Mouse (Mus musculus) heart, adult 2 months (tissue): Measurements from ENCODE around the gene Gm8180. TPM values are rescaled to one million over a fixed set of nuclear protein-coding genes. Genes with fewer than 3 reads are reported as not detected.
"Not testable (repeated sequence)": the region's sequence is repeated elsewhere in the genome, so short reads cannot be mapped to it uniquely, and the experiment has no call there.

Experiments
- DNase-seq, 2 experiments: peaks; one replicate each; pipeline ENCODE4 v3.0.0; 2021
- H3K27ac ChIP-seq: fragments of 200-600 bp; 2 replicates; pipeline ENCODE4 v1.8.1; 2022
- H3K27me3 ChIP-seq: fragments of 200-500 bp; 2 replicates; pipeline ENCODE4 v1.6.1; 2012; ENCODE audit warnings: mild to moderate bottlenecking, low read length, inconsistent platforms, mixed read lengths; ENCODE audit not compliant: control insufficient read depth, insufficient read depth
- H3K36me3 ChIP-seq: fragments of 200-500 bp; 2 replicates; pipeline ENCODE4 v1.6.1; 2012; ENCODE audit warnings: low read length, inconsistent platforms; ENCODE audit not compliant: control insufficient read depth, insufficient read depth
- H3K4me1 ChIP-seq: fragments of 200-500 bp; 2 replicates; pipeline ENCODE4 v1.6.1; 2011; ENCODE audit warnings: low read length; ENCODE audit not compliant: control insufficient read depth, insufficient read depth
- H3K4me3 ChIP-seq: fragments of 200-600 bp; 2 replicates; pipeline ENCODE4 v1.8.1; 2022
- H3K79me2 ChIP-seq: fragments of 200-500 bp; replicated peaks from 2 replicates; pipeline ENCODE4 v1.6.1; 2012; ENCODE audit warnings: mild to moderate bottlenecking, inconsistent platforms, low read length, moderate library complexity, mixed read lengths; ENCODE audit not compliant: control insufficient read depth, insufficient read depth
- H3K9ac ChIP-seq: fragments of 200-500 bp; 2 replicates; pipeline ENCODE4 v1.6.1; 2012; ENCODE audit warnings: low read depth, mild to moderate bottlenecking, control low read depth, inconsistent platforms, low read length, mixed read lengths
- CTCF ChIP-seq: fragments of 200-600 bp; IDR thresholded peaks from 2 replicates; pipeline ENCODE4 v1.8.1; 2022; ENCODE audit warnings: antibody characterized with exemption, mild to moderate bottlenecking, moderate library complexity
- EP300 ChIP-seq: fragments of 200-500 bp; IDR thresholded peaks from 2 replicates; pipeline ENCODE4 v1.6.1; 2011; ENCODE audit warnings: low read depth, low read length, control low read depth; ENCODE audit not compliant: insufficient read depth
- POLR2A ChIP-seq: fragments of 200-500 bp; IDR thresholded peaks from 2 replicates; pipeline ENCODE4 v1.6.1; 2011; ENCODE audit warnings: mild to moderate bottlenecking, low read depth, low read length, control low read depth; ENCODE audit not compliant: insufficient read depth
- WGBS: fragments of 180-500 bp; shearing (Covaris S2); methylation state at CpG from one replicate; pipeline ENCODE4 v1.1.7; 2018; 5-methylcytosine and 5-hydroxymethylcytosine counted together
- intact Hi-C: fragments of 180-260 bp; cut with DNase I; formaldehyde crosslinking; loops from one replicate; pipeline ENCODE4 v1.15.1; 2025
- polyA plus RNA-seq: library from polyadenylated mRNA; depleted of rRNA; stranded (reverse); fragments of >200 nt; gene quantifications from 2 replicates; pipeline ENCODE4 v1.2.3, GENCODE M21; 2012; rRNA removed
- total RNA-seq, 2 experiments: library from RNA; stranded (reverse); gene quantifications; 2 replicates each; pipeline ENCODE4 v1.2.3; 2021

Gm8180 gene
- total and polyA plus RNA-seq, 3 experiments: not detected

GRCm38 (mm10) chr14:43796069-43796904 is 11.7 kb upstream of the Gm8180 start:
- intact Hi-C loops: no loop called here
- Histone ChIP-seq H3K4me1 (no peaks in the 10 kb centered on the region), H3K79me2 (no peaks in the 10 kb centered on the region), H3K4me3 (no peak overlapping the region), H3K27ac (no peak overlapping the region), H3K27me3 (0 out of 2 replicates have a peak, but pooled peaks cover 1% of the 10 kb centered on the region), H3K36me3 (no peaks in the 10 kb centered on the region), H3K9ac (no peak overlapping the region)
- WGBS: 22% methylated on average over 14 of the region's 14 CpGs
- TF ChIP-seq EP300 (no peak), CTCF (no peak), POLR2A (no peak)
- no peak for DNase-seq

DNA sequence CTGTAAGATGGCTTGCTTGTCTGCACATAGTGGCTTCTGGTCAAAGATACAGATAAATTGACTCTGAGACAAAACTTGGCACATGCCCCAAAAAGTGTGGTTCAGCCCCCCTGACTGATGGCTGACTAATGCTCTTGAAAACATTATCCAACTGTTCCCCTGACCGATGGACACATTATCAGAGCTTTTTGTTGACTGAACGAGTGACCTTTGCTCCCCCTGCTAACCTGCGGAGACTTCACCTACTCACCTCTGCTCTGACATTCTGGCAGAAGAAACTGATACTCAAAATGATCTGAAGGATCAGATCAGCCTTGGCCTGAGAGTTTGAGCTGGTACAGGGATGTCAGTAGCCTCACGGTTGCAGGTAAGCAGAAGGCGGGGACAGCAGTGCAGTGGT is 9.3 kb upstream of the Gm8180 start:
- H3K36me3 ChIP-seq, DNase-seq, H3K27me3 ChIP-seq, H3K79me2 ChIP-seq, H3K4me1 ChIP-seq, H3K4me3 ChIP-seq, intact Hi-C loops, H3K27ac ChIP-seq, H3K9ac ChIP-seq: not testable (repeated sequence)
- WGBS: 61% methylated on average over 5 of the region's 5 CpGs

GRCm38 (mm10) chr14:43747566-43747965 is 37.0 kb downstream of the Gm8180 start, which contains the start of gene Gm6526:
Gene Gm6526 (plus strand): TSS chr14:43747866.
- DNase-seq, H3K27ac ChIP-seq, H3K79me2 ChIP-seq, intact Hi-C loops, H3K36me3 ChIP-seq, H3K27me3 ChIP-seq, H3K9ac ChIP-seq, H3K4me1 ChIP-seq, H3K4me3 ChIP-seq: not testable (repeated sequence)
- 73% methylated on average over 4 of the region's 4 CpGs for WGBS

Other genes starting within 250 kb of the Gm8180 start
- not detected for gene Gm5799, start 241.2 kb downstream of the Gm8180 start, total RNA-seq
- not detected in 2 replicates for gene Gm5799, start 241.2 kb downstream of the Gm8180 start, polyA plus RNA-seq
- gene Gm17654, start 205.6 kb downstream of the Gm8180 start, total RNA-seq: not detected
- gene Gm17654, start 205.6 kb downstream of the Gm8180 start, polyA plus RNA-seq: not detected in 2 replicates
- not detected for gene Gm10375, start 176.7 kb downstream of the Gm8180 start, total RNA-seq
- gene Gm10375, start 176.7 kb downstream of the Gm8180 start, polyA plus RNA-seq: not detected in 2 replicates
- gene Gm8165, start 107.5 kb downstream of the Gm8180 start, total RNA-seq: not detected
- not detected in 2 replicates for gene Gm8165, start 107.5 kb downstream of the Gm8180 start, polyA plus RNA-seq
- under 1 TPM; 0.39 to 0.61 TPM for gene Gm7324, start 86.9 kb downstream of the Gm8180 start, total RNA-seq
- gene Gm7324, start 86.9 kb downstream of the Gm8180 start, polyA plus RNA-seq: not detected in 2 replicates
- not detected for gene Gm16506, start 57.3 kb downstream of the Gm8180 start, total RNA-seq
- not detected in 2 replicates for gene Gm16506, start 57.3 kb downstream of the Gm8180 start, polyA plus RNA-seq
- not detected for gene Gm6526, start 36.9 kb downstream of the Gm8180 start, total RNA-seq
- gene Gm6526, start 36.9 kb downstream of the Gm8180 start, polyA plus RNA-seq: not detected in 2 replicates
- gene Ear1, start 90.8 kb upstream of the Gm8180 start, total RNA-seq: not detected
- not detected in 2 replicates for gene Ear1, start 90.8 kb upstream of the Gm8180 start, polyA plus RNA-seq
- gene Ear10, start 138.8 kb upstream of the Gm8180 start, total RNA-seq: not detected
- gene Ear10, start 138.8 kb upstream of the Gm8180 start, polyA plus RNA-seq: not detected in 2 replicates
- 1 to 10 TPM; 3.4 to 4.2 TPM for gene Gm8113, start 140.6 kb upstream of the Gm8180 start, total RNA-seq
- 1.7 and 3.3 TPM in 2 replicates for gene Gm8113, start 140.6 kb upstream of the Gm8180 start, polyA plus RNA-seq
- not detected for gene Ang5, start 172.3 kb upstream of the Gm8180 start, total RNA-seq
- not detected in 2 replicates for gene Ang5, start 172.3 kb upstream of the Gm8180 start, polyA plus RNA-seq
- gene Ang6, start 217.5 kb upstream of the Gm8180 start, total RNA-seq: not detected
- gene Ang6, start 217.5 kb upstream of the Gm8180 start, polyA plus RNA-seq: not detected in 2 replicates